Mouse (Mus musculus) bone marrow macrophage, adult 2 months (primary cell): ENCODE data around the gene Adprhl1.

Experiments
- CTCF ChIP-seq: IDR thresholded peaks from 2 replicates; pipeline ENCODE4 v1.5.1; 2012; ENCODE audit warnings: low read depth, mild to moderate bottlenecking, low read length, moderate library complexity
- POLR2A ChIP-seq: IDR thresholded peaks from 2 replicates; pipeline ENCODE4 v1.6.1; 2012; ENCODE audit warnings: mild to moderate bottlenecking, low read depth, low read length, borderline replicate concordance

DNA sequence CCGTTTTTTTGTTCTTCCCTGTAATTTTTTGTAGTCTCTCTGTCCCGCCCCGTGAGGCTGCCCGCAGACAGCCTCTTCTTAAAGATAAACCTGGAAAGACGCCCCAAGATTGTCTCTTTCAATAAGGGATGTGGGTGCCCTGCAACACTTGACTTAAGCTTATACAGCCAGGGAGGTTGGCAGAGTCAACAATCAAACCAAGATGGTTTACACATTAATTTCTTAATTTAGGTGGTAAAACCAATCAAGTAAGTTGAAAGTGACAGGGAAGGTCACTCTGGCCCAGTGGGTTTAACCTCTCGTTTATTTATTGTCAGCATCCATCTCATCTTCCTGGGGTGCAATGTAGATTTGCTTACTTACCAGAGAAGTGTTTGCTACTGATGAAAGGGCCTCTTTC, 34.7 kb upstream of the Adprhl1 start:
- TF ChIP-seq CTCF (no peak), POLR2A (no peak)
